Comparison of ENCODE assay signal across 12 mouse cellular contexts in the genomic region with DNA sequence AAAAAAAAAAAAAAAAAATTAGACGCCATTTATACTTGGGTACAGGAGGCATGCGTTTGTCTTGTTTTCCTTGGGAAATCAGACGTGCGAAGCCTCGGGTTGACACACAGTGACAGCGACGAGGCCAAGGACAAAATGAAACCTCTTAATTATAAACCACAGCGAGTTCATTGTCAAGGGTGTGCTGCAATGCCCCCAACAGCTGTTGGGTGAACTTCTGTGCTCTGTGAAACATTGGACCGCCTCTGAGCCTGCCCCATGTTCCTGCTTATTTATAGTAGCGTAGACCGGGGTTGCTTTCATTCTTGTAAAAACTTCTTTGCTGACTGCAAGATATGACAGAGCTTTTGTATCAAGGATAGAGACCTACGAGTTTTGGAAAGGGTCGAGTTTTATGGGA. TPM values are rescaled to one million over a fixed set of nuclear protein-coding genes. Genes with fewer than 3 reads are reported as not detected.
DNase-seq lines count a peak whose midpoint lies in the region.
"Had no signal": no experiment of that assay in that cellular context is flagged by ENCODE, and none has a peak within 500 bp of the region (broad histone marks: within the 10 kb centered on the region; RNA-seq: fewer than 3 reads in every experiment).

No protein-coding gene starts in this region.

- H3K36me3 ChIP-seq in heart, embryonic 10.5 days: no peaks in the 10 kb centered on the region
- H3K36me3 ChIP-seq: embryonic facial prominence, embryonic 13.5 days had no signal

- intact Hi-C loops in heart, postnatal 10 days (cut with DNase I): no loop called here

- no peak overlapping the region for H3K4me3 ChIP-seq in heart, embryonic 10.5 days
- H3K4me3 ChIP-seq: embryonic facial prominence, embryonic 13.5 days had no signal

- 76% methylated on average over 13 of the region's 13 CpGs for WGBS in heart, embryonic 10.5 days

- H3K9me3 ChIP-seq in heart, embryonic 10.5 days: no peaks in the 10 kb centered on the region
- H3K9me3 ChIP-seq: embryonic facial prominence, embryonic 13.5 days had no signal

- peaks cover 18% of the 10 kb centered on the region for H3K4me1 ChIP-seq in heart, embryonic 10.5 days

- DNase-seq in heart, adult 18-20 months: peak; percentile 67 to 78
- DNase-seq in heart, embryonic 10.5 days (ENCODE audit: low spot score): no peak
- peak; percentile 41 to 47 for DNase-seq in heart, postnatal 10 days
- peak; percentile 74 for DNase-seq in kidney, postnatal 10 days
- peak; percentile 42 to 76 for DNase-seq in lung, postnatal 4 days
- DNase-seq in right cerebral cortex, postnatal 36 days (ENCODE audit: low spot score in 2 of 2): no peak
- no peak for DNase-seq in right cerebral cortex, adult 2 months (ENCODE audit: low spot score in 2 of 2)
- DNase-seq: cerebellum, adult 9-11 months; forebrain, postnatal 0 days; spleen, adult 18-20 months; thymus, adult 2 months had no signal

- no peaks in the 10 kb centered on the region for H3K27me3 ChIP-seq in heart, embryonic 10.5 days (ENCODE audit: insufficient read depth, poor library complexity, severe bottlenecking)
- H3K27me3 ChIP-seq: embryonic facial prominence, embryonic 13.5 days had no signal

- no peak overlapping the region for H3K27ac ChIP-seq in heart, embryonic 10.5 days
- H3K27ac ChIP-seq: embryonic facial prominence, embryonic 13.5 days had no signal

RNA-seq across cellular contexts. Expression of a gene that starts 16.9 kb away (rescaled TPM):
- 100 to 1,000 TPM; 103 to 108 TPM for total RNA-seq in heart, adult 18-20 months (2021)
- polyA plus RNA-seq in heart, embryonic 10.5 days (2016; fragmentation: Nextera tagmentation; extraction: Ambion mirVana): 55.0 and 59.9 TPM in 2 replicates
- 10 to 100 TPM; 80.1 to 96.8 TPM for total RNA-seq in heart, postnatal 10 days (2021)

Comparison
In these comparisons a context has a peak if more than half of its experiments do, and no peak if none do; other contexts are left out.
1. DNase-seq: peak in heart, adult 18-20 months (2 of 2), heart, postnatal 10 days (2 of 2), kidney, postnatal 10 days (single experiment) and lung, postnatal 4 days (2 of 2); none in heart, embryonic 10.5 days (single experiment), right cerebral cortex, postnatal 36 days (0 of 2) and right cerebral cortex, adult 2 months (0 of 2).